Mouse (Mus musculus): ENCODE measurements around the gene Vwa8. TPM values are rescaled to one million over a fixed set of nuclear protein-coding genes. Genes with fewer than 3 reads are reported as not detected.

Vwa8 gene
- total and polyA plus RNA-seq, 3 experiments: 12.4 to 17.5 (median 15.9) TPM

DNA sequence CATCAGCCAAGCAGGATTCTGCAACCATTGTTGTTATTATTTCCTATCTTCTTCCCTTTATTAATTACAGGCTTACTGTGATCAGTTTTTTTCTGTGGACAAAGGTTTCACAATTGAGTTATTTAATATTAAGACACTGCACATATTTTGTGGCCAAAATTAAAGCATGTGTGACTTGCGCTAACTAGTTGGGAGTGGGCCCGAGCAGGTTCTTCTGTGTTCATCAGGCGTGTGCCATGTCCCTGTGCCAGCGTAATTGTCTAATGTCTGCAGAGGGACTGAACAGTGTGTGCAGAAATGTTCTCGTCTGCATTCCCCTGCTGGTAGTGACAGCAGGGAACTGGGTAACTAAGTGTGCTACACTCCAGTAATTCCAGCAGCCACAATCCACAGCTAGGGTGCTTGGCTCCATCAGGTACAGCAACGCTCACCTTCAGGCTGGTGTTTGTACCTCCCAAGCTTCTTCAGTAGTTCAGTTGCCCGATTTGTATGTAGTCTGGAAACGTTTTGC lies 182.4 kb downstream of the Vwa8 start:
- H3K4me3 ChIP-seq (replicated peaks in 1 of 3; ENCODE audit: low read depth in 2 of 3, low read length in 2 of 3, poor library complexity in 1 of 3): no peak overlapping the region
- H3K27me3 ChIP-seq (replicated peaks): no peaks in the 10 kb centered on the region
- in situ Hi-C loops (cut with MboI; ENCODE audit: low pct_ligation_motif_present, low pct_unique_long_range_greater_than_20kb, low sequenced_read_pairs): loop anchor here (10.0 kb wide), 1 partner anchor 356 kb away; no protein-coding TSS in a partner anchor
- H3K9me3 ChIP-seq (replicated peaks; ENCODE audit: low read length): no peaks in the 10 kb centered on the region
- H3K4me2 ChIP-seq (ENCODE audit: insufficient read depth, low read depth, poor library complexity, severe bottlenecking): no peak overlapping the region
- no peak for DNase-seq (ENCODE audit: extremely low read depth)
- peaks cover 4 to 46% of the 10 kb centered on the region in 2 experiments for H3K36me3 ChIP-seq (replicated peaks in 1 of 2; ENCODE audit: control insufficient read depth in 1 of 2, insufficient read depth in 1 of 2, low read length in 1 of 2)
- H3K9ac ChIP-seq (ENCODE audit: insufficient read depth, low read depth): no peak overlapping the region
- no peak for TF ChIP-seq NRF1 (IDR thresholded peaks at IDR 0.05; ENCODE audit: low read depth, low read length)
- TF ChIP-seq IRF4 (IDR thresholded peaks at IDR 0.05; ENCODE audit: low read depth, low read length): no peak
- no peak for TF ChIP-seq ZKSCAN1 (IDR thresholded peaks at IDR 0.05; ENCODE audit: borderline replicate concordance, low read depth, low read length)
- TF ChIP-seq GABPA (IDR thresholded peaks at IDR 0.05; ENCODE audit: insufficient replicate concordance, low read depth, low read length): no peak
- no peak for TF ChIP-seq SIN3A (IDR thresholded peaks at IDR 0.05; ENCODE audit: low read length)
- no peak for TF ChIP-seq KAT2A (IDR thresholded peaks at IDR 0.05; ENCODE audit: insufficient replicate concordance, low read length)
- TF ChIP-seq ZNF384 (IDR thresholded peaks at IDR 0.05; ENCODE audit: low read depth, low read length): no peak
- no peak for TF ChIP-seq POLR2AphosphoS2 (IDR thresholded peaks at IDR 0.05; ENCODE audit: low read depth, low read length)
- no peak for TF ChIP-seq ZMIZ1 (IDR thresholded peaks at IDR 0.05; ENCODE audit: low read depth, low read length)
- H3K27ac ChIP-seq (ENCODE audit: insufficient read depth, low read depth): no peak overlapping the region
- H3K79me2 ChIP-seq (replicated peaks; ENCODE audit: control insufficient read depth, extremely low read depth, insufficient read depth, poor library complexity, severe bottlenecking): no peaks in the 10 kb centered on the region
- dilution Hi-C loops (cut with MboI; ENCODE audit: extremely low pct_ligation_motif_present, extremely low pct_unique_long_range_greater_than_20kb, low sequenced_read_pairs): no loop called here
- no peaks in the 10 kb centered on the region; a peak in 1 of 4 replicates for H3K4me1 ChIP-seq (ENCODE audit: control insufficient read depth in 1 of 2, insufficient read depth in 2 of 2)

DNA sequence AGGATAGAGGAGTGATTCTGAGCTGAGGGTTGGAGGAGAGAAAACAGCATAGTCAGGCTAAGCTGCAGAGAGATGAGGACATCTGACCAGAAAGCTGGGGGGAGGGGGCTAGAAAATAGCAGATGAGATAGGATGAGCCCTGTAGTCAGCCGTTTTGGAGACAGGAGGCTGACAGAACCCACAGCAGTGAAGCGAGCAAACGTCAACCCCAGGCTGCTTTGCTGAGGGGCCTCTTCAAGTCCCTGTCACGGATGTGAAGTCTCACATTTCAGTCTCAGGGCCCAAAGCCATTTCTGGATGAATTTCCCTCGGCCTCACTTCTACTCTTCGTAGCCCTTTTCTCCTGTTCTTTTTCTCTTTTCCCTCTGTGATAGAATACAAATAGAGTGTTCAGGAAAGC lies 184.5 kb downstream of the Vwa8 start:
- Histone ChIP-seq H3K27me3 (replicated peaks) (no peaks in the 10 kb centered on the region), H3K4me3 (replicated peaks in 1 of 3; ENCODE audit: low read depth in 2 of 3, low read length in 2 of 3, poor library complexity in 1 of 3) (no peak overlapping the region), H3K4me1 (ENCODE audit: control insufficient read depth in 1 of 2, insufficient read depth in 2 of 2) (no peaks in the 10 kb centered on the region; a peak in 1 of 4 replicates), H3K36me3 (replicated peaks in 1 of 2; ENCODE audit: control insufficient read depth in 1 of 2, insufficient read depth in 1 of 2, low read length in 1 of 2) (peaks cover under 1 to 42% of the 10 kb centered on the region in 2 experiments), H3K4me2 (ENCODE audit: insufficient read depth, low read depth, poor library complexity, severe bottlenecking) (no peak overlapping the region), H3K9me3 (replicated peaks; ENCODE audit: low read length) (no peaks in the 10 kb centered on the region), H3K79me2 (replicated peaks; ENCODE audit: control insufficient read depth, extremely low read depth, insufficient read depth, poor library complexity, severe bottlenecking) (no peaks in the 10 kb centered on the region), H3K27ac (ENCODE audit: insufficient read depth, low read depth) (no peak overlapping the region), H3K9ac (ENCODE audit: insufficient read depth, low read depth) (no peak overlapping the region)
- DNase-seq (ENCODE audit: extremely low read depth): no peak
- dilution Hi-C loops (cut with MboI; ENCODE audit: extremely low pct_ligation_motif_present, extremely low pct_unique_long_range_greater_than_20kb, low sequenced_read_pairs): no loop called here
- TF ChIP-seq NELFE (IDR thresholded peaks at IDR 0.05; ENCODE audit: low read depth, low read length) (no peak), POLR2A (IDR thresholded peaks at IDR 0.05; ENCODE audit: low read depth, low read length) (no peak), CTCF (conservative IDR thresholded peaks at IDR 0.05 in 1 of 2, IDR thresholded peaks at IDR 0.05 in 1 of 2; ENCODE audit: low read depth in 2 of 2, low read length in 2 of 2) (no peak), IRF4 (IDR thresholded peaks at IDR 0.05; ENCODE audit: low read depth, low read length) (no peak), MAX (IDR thresholded peaks at IDR 0.05; ENCODE audit: low read length) (no peak), ZC3H11A (IDR thresholded peaks at IDR 0.05; ENCODE audit: low read depth, low read length) (no peak), JUN (IDR thresholded peaks at IDR 0.05; ENCODE audit: insufficient read depth, low read depth, low read length) (no peak), JUND (conservative IDR thresholded peaks at IDR 0.05; ENCODE audit: low read depth, low read length) (no peak), SMC3 (IDR thresholded peaks at IDR 0.05; ENCODE audit: low read depth, low read length) (no peak)
- in situ Hi-C loops (cut with MboI; ENCODE audit: low pct_ligation_motif_present, low pct_unique_long_range_greater_than_20kb, low sequenced_read_pairs): loop anchor here (10.0 kb wide), 1 partner anchor 359 kb away; no protein-coding TSS in a partner anchor

All from CH12.LX (cell line).